Mouse (Mus musculus) embryonic fibroblast, embryonic 13.5 days (primary cell): Measurements from ENCODE around the gene Grcc10. TPM values are rescaled to one million over a fixed set of nuclear protein-coding genes. Genes with fewer than 3 reads are reported as not detected.

Source experiments
- H3K27ac ChIP-seq: 2 replicates; pipeline ENCODE4 v1.5.1; 2012; ENCODE audit warnings: low read length, control low read depth, inconsistent platforms; ENCODE audit not compliant: insufficient read depth
- H3K4me1 ChIP-seq: 2 replicates; pipeline ENCODE4 v1.6.1; 2011; ENCODE audit warnings: low read length; ENCODE audit not compliant: control insufficient read depth, insufficient read depth
- H3K4me3 ChIP-seq: 2 replicates; pipeline ENCODE4 v1.5.1; 2011; ENCODE audit warnings: mild to moderate bottlenecking, control low read depth, low read length; ENCODE audit not compliant: insufficient read depth
- CTCF ChIP-seq: IDR thresholded peaks from 2 replicates; pipeline ENCODE4 v1.5.1; 2011; ENCODE audit warnings: mild to moderate bottlenecking, control low read depth, low read length, moderate library complexity, borderline replicate concordance; ENCODE audit not compliant: insufficient read depth
- POLR2A ChIP-seq: IDR thresholded peaks from 2 replicates; pipeline ENCODE4 v1.6.1; 2011; ENCODE audit warnings: low read depth, mild to moderate bottlenecking, control low read depth, low read length, moderate library complexity
- polyA plus RNA-seq: library from polyadenylated mRNA; stranded (reverse); fragments of >200 nt; gene quantifications from 2 replicates; pipeline ENCODE4 v1.2.4, GENCODE M21; 2011; ENCODE audit warnings: low read depth; ENCODE audit not compliant: missing spikeins, insufficient read length

Grcc10 gene
- polyA plus RNA-seq, result 149 and 157 TPM in 2 replicates

GRCm38 (mm10) chr6:124740888-124741761 lies at the start of gene Grcc10:
Gene Grcc10 (minus strand): TSS chr6:124741374.
- H3K27ac ChIP-seq, result peak within 1 kb of the TSS; percentile 92
- no peaks in the 10 kb centered on the region for H3K4me1 ChIP-seq
- peak; percentile 96 for TF ChIP-seq POLR2A
- TF ChIP-seq CTCF, result no peak
- H3K4me3 ChIP-seq, result peak within 1 kb of the TSS; percentile 43

- H3K27ac ChIP-seq, result no peak overlapping the region
- no peaks in the 10 kb centered on the region for H3K4me1 ChIP-seq
- H3K4me3 ChIP-seq, result no peak overlapping the region
- no peak for TF ChIP-seq POLR2A
- TF ChIP-seq CTCF, result no peak
Measured at GRCm38 (mm10) chr6:124790121-124790520, 48.9 kb upstream of the Grcc10 start.

GRCm38 (mm10) chr6:124789519-124789918 lies 48.3 kb upstream of the Grcc10 start:
- H3K4me3 ChIP-seq, result no peak overlapping the region
- no peaks in the 10 kb centered on the region for H3K4me1 ChIP-seq
- H3K27ac ChIP-seq, result no peak overlapping the region
- TF ChIP-seq POLR2A, result no peak
- TF ChIP-seq CTCF, result no peak

GRCm38 (mm10) chr6:124787722-124788121 lies 46.5 kb upstream of the Grcc10 start:
- TF ChIP-seq POLR2A, result no peak
- TF ChIP-seq CTCF, result no peak
- H3K4me3 ChIP-seq, result no peak overlapping the region
- no peak overlapping the region for H3K27ac ChIP-seq
- peaks cover 3% of the 10 kb centered on the region; the same call in 1 of the 2 replicates for H3K4me1 ChIP-seq

GRCm38 (mm10) chr6:124786756-124787420 lies 45.7 kb upstream of the Grcc10 start:
- TF ChIP-seq POLR2A (no peak), CTCF (no peak)
- H3K4me1 ChIP-seq, result peaks cover 5% of the 10 kb centered on the region
- no peak overlapping the region for H3K4me3 ChIP-seq
- H3K27ac ChIP-seq, result no peak overlapping the region

- H3K4me1 ChIP-seq, result peaks cover 5% of the 10 kb centered on the region
- H3K27ac ChIP-seq, result no peak overlapping the region
- no peak for TF ChIP-seq CTCF
- no peak for TF ChIP-seq POLR2A
- no peak overlapping the region for H3K4me3 ChIP-seq
Measured at GRCm38 (mm10) chr6:124782436-124782835, 41.3 kb upstream of the Grcc10 start.

GRCm38 (mm10) chr6:124780917-124781316 lies 39.7 kb upstream of the Grcc10 start:
- Histone ChIP-seq H3K27ac (no peak overlapping the region), H3K4me1 (peaks cover 5% of the 10 kb centered on the region), H3K4me3 (no peak overlapping the region)
- TF ChIP-seq POLR2A, result no peak
- no peak for TF ChIP-seq CTCF

- Histone ChIP-seq H3K4me1 (peaks cover 5% of the 10 kb centered on the region), H3K4me3 (peak overlapping the region; percentile 24; the same call in 1 of the 2 replicates), H3K27ac (no peak overlapping the region)
- TF ChIP-seq CTCF, result no peak
- TF ChIP-seq POLR2A, result no peak
Measured at GRCm38 (mm10) chr6:124779984-124780416, 38.8 kb upstream of the Grcc10 start.

GRCm38 (mm10) chr6:124779222-124779983 lies 38.2 kb upstream of the Grcc10 start, which contains the start of gene Lrrc23:
Gene Lrrc23 (minus strand): TSS chr6:124779727.
- H3K4me3 ChIP-seq, result peak within 1 kb of the TSS; percentile 24; the same call in 1 of the 2 replicates
- no peak within 1 kb of the TSS for H3K27ac ChIP-seq
- TF ChIP-seq CTCF (no peak), POLR2A (no peak)
- peaks cover 5% of the 10 kb centered on the region for H3K4me1 ChIP-seq
